Mouse (Mus musculus) G1E (cell line): Measurements from ENCODE around the gene Nodal. TPM values are rescaled to one million over a fixed set of nuclear protein-coding genes. Genes with fewer than 3 reads are reported as not detected.
"Not testable (repeated sequence)": the region's sequence is repeated elsewhere in the genome, so short reads cannot be mapped to it uniquely, and the experiment has no call there.

Source experiments
- ATAC-seq: 2 replicates; pipeline ENCODE4 v1.8.0; 2016; ENCODE audit warnings: mild to moderate bottlenecking; ENCODE audit not compliant: insufficient number of reproducible peaks, poor library complexity, low FRiP score, severe bottlenecking; ENCODE audit errors: extremely low read depth
- DNase-seq: peaks from one replicate; pipeline ENCODE4 v3.0.0; 2012; ENCODE audit warnings: low spot score
- H3K27me3 ChIP-seq: 2 replicates; pipeline ENCODE4 v1.6.1; 2012; ENCODE audit warnings: mild to moderate bottlenecking, low read length, inconsistent platforms; ENCODE audit not compliant: insufficient read depth
- H3K36me3 ChIP-seq: replicated peaks from 2 replicates; pipeline ENCODE3; 2012; ENCODE audit warnings: mild to moderate bottlenecking, inconsistent platforms
- H3K4me1 ChIP-seq: 2 replicates; pipeline ENCODE4 v1.6.1; 2012; ENCODE audit warnings: low read depth, low read length, inconsistent platforms, mixed read lengths; ENCODE audit not compliant: insufficient read depth
- H3K4me3 ChIP-seq: 2 replicates; pipeline ENCODE4 v1.5.1; 2012; ENCODE audit warnings: low read depth, mild to moderate bottlenecking, inconsistent platforms, low read length, moderate library complexity, mixed read lengths
- H3K9me3 ChIP-seq: replicated peaks from 2 replicates; pipeline ENCODE4 v1.6.1; 2012; ENCODE audit warnings: inconsistent platforms
- CTCF ChIP-seq: IDR thresholded peaks from 2 replicates; pipeline ENCODE4 v1.5.1; 2012; ENCODE audit warnings: low read depth, low read length, inconsistent platforms, mixed read lengths
- GATA1 ChIP-seq: IDR thresholded peaks from 2 replicates; pipeline ENCODE4 v1.6.1; 2012; ENCODE audit warnings: borderline replicate concordance, low read length, inconsistent platforms, mixed read lengths
- GATA2 ChIP-seq: IDR thresholded peaks from 2 replicates; pipeline ENCODE4 v1.6.1; 2012; ENCODE audit warnings: low read depth, low read length, inconsistent platforms, borderline replicate concordance
- POLR2AphosphoS5 ChIP-seq: IDR thresholded peaks from 2 replicates; pipeline ENCODE4 v1.6.1; 2012; ENCODE audit warnings: low read depth, low read length, inconsistent platforms; ENCODE audit not compliant: insufficient replicate concordance
- TAL1 ChIP-seq: conservative IDR thresholded peaks from 2 replicates; pipeline ENCODE4 v1.6.1; 2012; ENCODE audit warnings: low read depth, low read length, inconsistent platforms, mixed read lengths
- polyA plus RNA-seq: library from polyadenylated mRNA; stranded (reverse); fragments of >175 nt; gene quantifications from 2 replicates; pipeline ENCODE4 v1.2.3, GENCODE M21; 2012
- total RNA-seq, 2 experiments: library from RNA; stranded (forward) in 1 of 2; stranded (reverse) in 1 of 2; fragments of 200-1000 nt in 1 of 2; fragments of >200 nt in 1 of 2; fragmentation: Nextera tagmentation in 1 of 2; gene quantifications; 2 replicates each; pipeline ENCODE4 v1.2.3; 2014 to 2017

Nodal gene
- total and polyA plus RNA-seq, 3 experiments, result not detected

DNA sequence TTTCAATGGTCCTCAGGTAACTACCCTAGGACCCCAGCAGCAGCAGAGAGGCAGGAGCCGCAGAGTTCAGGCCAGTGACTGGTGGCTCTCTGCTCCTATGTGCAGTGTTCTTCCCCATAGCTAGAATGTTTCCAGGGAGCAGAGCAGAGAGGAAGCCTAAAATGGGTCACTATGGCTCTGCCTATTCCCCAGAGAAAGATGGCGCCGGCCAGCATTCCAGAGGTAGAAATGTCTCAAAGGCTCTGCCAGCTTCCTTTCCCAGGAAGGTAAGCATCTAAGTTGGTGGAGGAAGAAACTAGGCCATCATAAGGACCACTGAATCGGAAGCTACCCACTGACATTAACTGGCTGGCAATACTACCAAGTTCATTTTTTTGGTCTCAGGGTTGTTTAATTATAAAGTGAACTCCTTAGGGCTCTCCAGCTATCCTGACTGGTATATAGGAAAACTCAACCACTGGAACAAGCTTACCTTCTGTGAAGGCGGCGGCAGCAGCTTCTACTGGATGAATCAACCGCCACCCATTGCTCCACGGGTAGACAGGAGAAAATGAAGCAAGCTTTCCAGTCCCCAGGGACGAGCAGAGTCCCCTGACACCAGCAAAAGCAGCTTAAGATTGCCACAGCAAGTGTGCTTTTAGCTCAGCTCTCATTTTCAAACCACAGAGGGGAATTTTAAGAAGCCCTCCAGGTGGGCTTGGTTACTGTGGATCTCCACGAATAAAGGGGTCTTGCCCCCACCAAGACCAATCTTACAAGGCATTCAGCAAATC lies 30.0 kb downstream of the Nodal start:
- no peak for DNase-seq
- no peak for ATAC-seq
- TF ChIP-seq TAL1, result no peak
- peaks cover 65% of the 10 kb centered on the region for H3K4me1 ChIP-seq
- no peaks in the 10 kb centered on the region for H3K27me3 ChIP-seq
- H3K9me3 ChIP-seq, result no peaks in the 10 kb centered on the region
- H3K36me3 ChIP-seq, result peaks cover 68% of the 10 kb centered on the region
- no peak overlapping the region for H3K4me3 ChIP-seq

GRCm38 (mm10) chr10:61448834-61449233 lies 31.1 kb downstream of the Nodal start:
- Histone ChIP-seq H3K4me3 (no peak overlapping the region; the same call in 1 of the 2 replicates), H3K4me1 (peaks cover 57% of the 10 kb centered on the region), H3K36me3 (peaks cover 57% of the 10 kb centered on the region), H3K27me3 (no peaks in the 10 kb centered on the region), H3K9me3 (no peaks in the 10 kb centered on the region)
- no peak for DNase-seq
- peak; percentile 23 for ATAC-seq
- no peak for TF ChIP-seq POLR2AphosphoS5
- no peak for TF ChIP-seq CTCF
- TF ChIP-seq GATA2, result no peak
- no peak for TF ChIP-seq GATA1
- TF ChIP-seq TAL1, result no peak

DNA sequence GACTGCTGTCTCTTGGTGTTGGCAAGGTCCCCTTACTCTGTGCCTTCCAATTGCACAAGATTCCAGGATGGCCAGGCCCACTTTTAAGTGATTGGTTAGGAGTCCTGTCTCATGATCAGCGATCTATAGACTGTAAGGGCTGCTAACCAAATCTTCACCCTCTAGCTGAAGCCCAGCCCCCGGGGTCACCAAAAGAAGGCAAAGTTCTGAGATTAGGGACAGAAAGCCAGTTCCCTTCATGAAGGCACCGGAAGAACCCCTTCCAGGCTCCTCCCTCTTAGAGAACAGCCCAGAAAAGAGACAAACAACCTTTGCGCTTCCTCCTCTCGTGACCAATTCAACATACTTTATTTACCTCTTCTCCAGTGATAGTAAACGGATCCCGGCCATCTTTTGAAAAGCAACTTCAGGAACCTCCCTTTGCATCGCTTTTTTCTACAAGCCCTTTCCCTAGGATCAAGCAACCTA lies 33.7 kb downstream of the Nodal start:
- ATAC-seq (peak; percentile 36), DNase-seq (peak; percentile 28)
- H3K27me3 ChIP-seq, result no peaks in the 10 kb centered on the region
- H3K9me3 ChIP-seq, result no peaks in the 10 kb centered on the region
- H3K4me1 ChIP-seq, result peaks cover 42% of the 10 kb centered on the region
- no peak for TF ChIP-seq POLR2AphosphoS5
- TF ChIP-seq CTCF, result no peak
- no peak for TF ChIP-seq GATA1
- TF ChIP-seq TAL1, result no peak
- peaks cover 39% of the 10 kb centered on the region for H3K36me3 ChIP-seq
- H3K4me3 ChIP-seq, result peak overlapping the region; percentile 98

- no peak for TF ChIP-seq GATA1
- TF ChIP-seq CTCF, result no peak
- TF ChIP-seq GATA2, result no peak
- TF ChIP-seq POLR2AphosphoS5, result no peak
- no peak for TF ChIP-seq TAL1
- peaks cover 34% of the 10 kb centered on the region for H3K36me3 ChIP-seq
- H3K4me3 ChIP-seq, result peak overlapping the region; percentile 98
- no peaks in the 10 kb centered on the region for H3K9me3 ChIP-seq
- H3K27me3 ChIP-seq, result no peaks in the 10 kb centered on the region
- no peak for ATAC-seq
- H3K4me1 ChIP-seq, result peaks cover 38% of the 10 kb centered on the region
- DNase-seq, result no peak
Observed at GRCm38 (mm10) chr10:61451931-61452617, 34.3 kb downstream of the Nodal start.

GRCm38 (mm10) chr10:61452645-61453044 lies 34.9 kb downstream of the Nodal start, which contains the start of gene Eif4ebp2:
Eif4ebp2 (minus strand) TSS chr10:61452661.
- Histone ChIP-seq H3K27me3 (no peaks in the 10 kb centered on the region), H3K4me3 (peak within 1 kb of the TSS; percentile 98), H3K36me3 (peaks cover 28% of the 10 kb centered on the region), H3K4me1 (peaks cover 32% of the 10 kb centered on the region), H3K9me3 (no peaks in the 10 kb centered on the region)
- TF ChIP-seq CTCF (no peak), GATA1 (no peak), TAL1 (no peak)
- DNase-seq (peak; percentile 66), ATAC-seq (peak; percentile 97)

GRCm38 (mm10) chr10:61453171-61453570 lies 35.4 kb downstream of the Nodal start:
- H3K4me3 ChIP-seq, H3K27me3 ChIP-seq, DNase-seq, ATAC-seq, H3K9me3 ChIP-seq: not testable (repeated sequence)
- H3K36me3 ChIP-seq, result peaks cover 23% of the 10 kb centered on the region
- H3K4me1 ChIP-seq, result peaks cover 27% of the 10 kb centered on the region

- DNase-seq (no peak), ATAC-seq (no peak)
- Histone ChIP-seq H3K9me3 (no peaks in the 10 kb centered on the region), H3K36me3 (no peaks in the 10 kb centered on the region), H3K4me1 (0 out of 2 replicates have a peak, but pooled peaks cover 4% of the 10 kb centered on the region), H3K27me3 (no peaks in the 10 kb centered on the region), H3K4me3 (no peak overlapping the region)
- TF ChIP-seq POLR2AphosphoS5, result no peak
Observed at GRCm38 (mm10) chr10:61457182-61457581, 39.4 kb downstream of the Nodal start.
